Mouse (Mus musculus) spleen, embryonic (tissue): ENCODE measurements at regions not wholly inside any gene's neighbourhood (a gene's known extent, or its start where the extent isn't known, plus 50 kb on each side); places are given as distances from the start of the nearest gene placed in this dataset.
"Not testable (repeated sequence)": the region's sequence is repeated elsewhere in the genome, so short reads cannot be mapped to it uniquely, and the experiment has no call there.

Experiments used
- CTCF ChIA-PET: fragments of 350-600 bp; sonication (Branson Sonifier 250); formaldehyde crosslinking; loops from one replicate; lab custom pipeline; 2022; lab: Charles Lee

DNA sequence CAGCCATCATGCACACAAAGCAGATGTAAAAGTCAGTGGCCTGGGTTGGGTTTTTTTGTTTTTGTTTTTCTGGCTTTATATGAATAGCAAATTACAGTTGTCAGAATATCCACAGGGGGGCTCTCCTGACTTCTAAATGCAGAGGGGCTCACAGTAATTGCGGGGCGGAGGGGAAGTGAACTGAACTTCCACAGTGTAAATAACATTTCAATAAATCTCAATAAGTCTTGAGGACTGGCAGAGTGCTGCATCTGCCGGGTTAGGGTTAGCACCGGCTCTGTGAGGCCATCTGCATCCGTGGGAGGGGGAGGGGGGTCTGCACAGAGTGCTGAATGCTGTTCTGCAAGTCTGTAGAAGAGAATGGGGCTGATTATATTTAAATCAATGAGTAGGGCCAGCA lies 50.3 kb upstream of the Arl4c start:
- CTCF ChIA-PET: no interaction called here

DNA sequence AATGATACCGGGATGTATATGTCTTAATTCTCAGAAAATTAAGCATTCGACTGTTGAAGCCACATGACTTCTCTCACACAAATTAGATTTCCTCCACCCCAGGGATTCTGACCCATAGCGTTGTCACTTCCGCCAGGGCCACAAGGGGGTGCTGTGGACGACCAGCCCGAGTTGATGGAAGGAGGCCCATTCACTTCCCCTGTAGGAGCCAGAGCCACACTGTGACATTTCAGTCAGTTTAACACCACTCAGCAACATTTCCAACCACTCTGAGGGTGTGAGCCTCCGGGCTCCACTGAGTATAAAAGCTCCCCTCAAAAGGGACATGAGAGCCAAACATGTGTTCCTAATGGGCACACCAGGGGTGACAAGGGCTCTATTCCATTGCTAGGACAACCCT lies 54.6 kb upstream of the Arl4c start:
- CTCF ChIA-PET: no interaction called here

DNA sequence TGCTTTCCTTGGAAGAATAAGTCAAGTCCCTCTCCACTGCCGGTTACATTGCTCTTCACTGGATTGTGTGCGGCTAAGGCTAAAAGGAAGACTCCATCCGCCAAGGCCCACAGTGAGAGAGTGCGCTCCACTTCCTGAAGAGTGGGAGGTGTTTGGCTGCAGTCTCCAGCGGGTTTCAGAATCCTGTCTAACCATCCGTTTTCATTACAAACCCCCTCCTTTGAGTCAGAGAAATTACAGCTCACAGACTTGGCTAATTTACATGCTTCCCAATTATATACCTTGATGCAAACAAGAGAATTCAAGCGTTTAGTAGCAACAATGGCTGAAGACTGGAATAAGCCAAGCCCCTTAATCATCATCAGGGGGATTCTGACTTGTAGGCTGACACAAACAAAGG lies 55.1 kb upstream of the Arl4c start:
- CTCF ChIA-PET: no interaction called here

DNA sequence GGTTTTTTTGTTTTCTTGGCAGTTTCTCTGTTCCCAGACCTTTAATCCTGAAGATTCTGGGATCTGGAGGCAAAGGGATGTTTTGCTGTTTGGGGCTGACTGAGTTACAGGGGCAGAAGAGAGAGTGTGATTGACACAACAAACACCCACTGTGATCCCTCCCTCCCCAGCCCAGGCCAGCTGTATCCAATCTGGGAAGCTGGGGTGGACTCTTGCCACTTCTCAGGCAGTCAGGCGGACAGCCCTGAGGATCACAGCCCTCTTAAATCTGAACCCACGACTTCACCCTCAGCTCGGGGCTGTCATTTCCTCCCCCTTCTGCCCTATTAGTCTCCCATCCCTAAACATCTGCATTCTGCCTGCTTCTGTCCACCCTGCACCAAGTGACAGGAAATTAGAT lies 55.7 kb upstream of the Arl4c start:
- CTCF ChIA-PET: no interaction called here

DNA sequence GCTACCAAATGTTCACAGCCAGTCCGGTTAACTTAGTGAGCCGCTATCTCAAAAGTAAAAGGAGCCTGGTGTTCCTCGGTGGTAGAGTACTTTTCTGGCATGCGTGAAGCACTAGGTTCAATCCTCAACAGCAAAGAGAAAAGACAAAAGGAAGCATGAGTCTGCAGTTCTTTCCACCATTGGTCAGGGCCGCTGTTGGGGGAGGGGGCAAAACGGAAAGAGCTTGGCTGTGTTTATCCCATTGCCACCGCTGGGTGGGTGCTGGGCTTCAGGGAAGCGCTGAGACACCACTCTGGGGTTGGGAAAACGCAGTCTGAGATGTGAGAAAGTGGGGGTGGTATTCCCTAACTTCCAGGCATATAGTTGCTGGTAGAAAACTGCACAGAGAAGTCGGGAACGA lies 58.6 kb upstream of the Arl4c start:
- CTCF ChIA-PET: no interaction called here

DNA sequence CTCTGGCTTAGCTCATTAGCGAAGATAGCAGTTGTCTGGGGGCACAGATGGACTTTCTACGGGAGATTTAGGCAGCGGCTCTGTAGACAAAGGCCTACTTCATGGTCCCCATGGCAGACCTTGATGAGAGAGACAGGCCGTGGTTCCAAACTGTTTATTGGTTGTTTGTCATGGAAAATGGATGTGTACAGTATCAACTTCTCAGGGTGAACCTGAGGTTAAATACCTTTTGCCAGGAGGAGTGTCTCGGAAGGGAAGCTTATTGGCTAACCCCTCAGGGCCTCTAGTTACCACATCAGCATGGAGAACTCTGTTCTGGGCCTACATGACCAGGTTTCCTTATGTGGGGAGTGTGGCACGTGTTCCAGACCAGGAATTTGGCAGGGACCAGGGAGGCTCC lies 59.1 kb upstream of the Arl4c start:
- CTCF ChIA-PET: interaction anchor here (0.7 kb wide), 1 partner anchor 13 kb away, joined by 3 read pairs; no protein-coding TSS in a partner anchor

DNA sequence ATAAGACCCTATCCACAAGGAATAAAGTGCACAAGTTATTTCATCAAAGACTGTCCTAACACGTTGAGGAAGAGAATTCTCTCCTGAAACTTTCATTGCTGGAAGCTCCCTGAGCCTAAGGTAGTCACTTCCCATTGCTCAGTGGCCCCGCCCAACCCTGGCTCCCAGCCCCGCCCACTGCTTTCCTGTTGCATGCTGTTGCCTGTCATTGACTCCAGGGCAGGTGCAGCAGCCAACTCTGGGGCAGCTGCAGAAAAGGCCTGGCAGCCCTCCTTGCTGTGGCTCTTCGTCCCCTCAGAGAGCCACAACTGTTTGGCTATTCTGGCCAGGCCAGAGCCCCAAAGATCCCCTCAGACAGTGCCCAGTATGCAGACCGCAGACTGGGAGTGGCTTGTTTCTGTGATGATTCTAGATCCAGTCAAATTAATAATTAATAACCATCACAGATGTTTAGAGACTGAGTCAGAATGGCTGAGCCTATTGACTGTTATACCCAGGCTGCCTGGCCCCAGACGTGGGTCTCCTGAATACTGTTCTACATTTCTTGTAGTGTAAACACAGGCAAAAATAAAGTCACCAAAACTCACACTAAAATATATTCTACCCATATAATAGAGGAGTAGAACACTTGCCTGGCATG lies 61.8 kb upstream of the Arl4c start:
- CTCF ChIA-PET: no interaction called here

DNA sequence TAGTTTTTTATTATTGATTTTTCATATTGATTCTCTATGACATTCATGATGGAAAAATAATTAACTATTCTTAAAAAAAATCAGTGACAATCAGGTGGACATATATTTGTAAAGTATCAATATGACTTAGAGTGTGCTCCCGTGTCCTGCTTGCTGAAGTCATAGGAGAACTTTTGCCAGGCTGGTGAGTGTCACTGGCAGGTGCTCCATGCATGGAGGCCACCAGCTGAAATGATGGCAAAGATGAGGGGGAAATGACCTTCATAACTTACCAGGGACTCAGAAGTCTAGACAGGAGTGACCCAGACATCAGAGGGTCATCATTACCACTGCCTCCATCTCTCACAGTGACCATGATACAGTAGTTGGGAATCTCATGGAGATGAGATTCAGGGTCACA lies 62.5 kb upstream of the Arl4c start:
- CTCF ChIA-PET: no interaction called here

DNA sequence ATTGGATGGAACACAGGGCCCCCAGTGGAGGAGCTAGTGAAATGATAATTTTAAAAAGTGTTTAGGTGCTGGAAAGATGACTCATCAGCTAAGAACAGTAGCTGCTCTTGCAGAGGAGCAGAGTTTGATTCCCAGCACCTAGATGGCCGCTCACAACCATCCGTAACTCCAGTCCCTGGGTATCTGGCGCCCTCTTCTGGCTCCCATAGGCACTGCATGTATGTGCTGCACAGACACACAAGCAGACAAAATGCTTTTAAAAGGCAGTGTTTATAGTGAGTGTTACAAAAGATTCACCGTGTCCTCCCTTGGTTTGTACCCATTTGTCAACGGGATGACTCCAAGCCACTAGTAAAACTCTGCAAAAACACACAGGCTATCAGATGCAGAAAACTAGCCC lies 75.0 kb upstream of the Arl4c start:
- CTCF ChIA-PET: no interaction called here

DNA sequence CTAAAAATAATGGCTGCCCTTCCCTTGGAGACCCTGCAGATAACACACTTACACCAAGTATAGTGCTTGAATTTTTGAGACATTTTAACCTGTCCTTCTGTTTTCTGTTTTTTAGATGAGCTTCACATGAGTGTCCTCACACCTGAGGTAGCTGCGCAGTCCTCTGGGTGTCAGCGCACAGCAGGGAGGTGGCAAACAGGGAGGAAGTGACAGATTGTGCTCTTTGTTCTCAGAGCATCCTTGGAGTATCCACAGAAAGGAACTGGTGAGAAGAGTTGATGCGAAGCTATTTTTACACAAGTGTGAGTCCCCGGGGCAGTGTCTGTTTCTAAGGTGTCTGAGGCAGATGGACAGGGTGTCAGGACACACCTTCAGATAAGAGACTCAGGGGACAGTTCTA lies 78.2 kb upstream of the Arl4c start:
- CTCF ChIA-PET: no interaction called here

DNA sequence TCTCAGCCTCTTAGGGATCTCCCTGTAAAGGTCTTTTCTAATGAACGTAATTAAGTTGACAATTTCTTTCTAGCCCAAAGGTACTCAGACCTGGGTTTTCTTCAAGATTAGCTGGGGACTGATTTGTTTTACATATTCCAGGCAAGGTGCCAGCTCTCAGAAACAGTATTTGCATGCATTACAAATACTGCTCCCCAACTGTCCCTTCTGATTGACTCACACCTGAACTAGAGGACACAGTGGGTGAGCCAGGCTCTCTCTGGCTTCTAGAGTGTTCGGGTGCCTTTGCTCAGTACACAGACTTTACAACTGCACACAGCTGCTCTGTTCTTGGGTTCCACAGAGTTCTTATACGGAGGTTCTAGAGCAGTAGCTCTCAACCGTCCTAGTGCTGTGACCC lies 81.1 kb upstream of the Arl4c start:
- CTCF ChIA-PET: no interaction called here

DNA sequence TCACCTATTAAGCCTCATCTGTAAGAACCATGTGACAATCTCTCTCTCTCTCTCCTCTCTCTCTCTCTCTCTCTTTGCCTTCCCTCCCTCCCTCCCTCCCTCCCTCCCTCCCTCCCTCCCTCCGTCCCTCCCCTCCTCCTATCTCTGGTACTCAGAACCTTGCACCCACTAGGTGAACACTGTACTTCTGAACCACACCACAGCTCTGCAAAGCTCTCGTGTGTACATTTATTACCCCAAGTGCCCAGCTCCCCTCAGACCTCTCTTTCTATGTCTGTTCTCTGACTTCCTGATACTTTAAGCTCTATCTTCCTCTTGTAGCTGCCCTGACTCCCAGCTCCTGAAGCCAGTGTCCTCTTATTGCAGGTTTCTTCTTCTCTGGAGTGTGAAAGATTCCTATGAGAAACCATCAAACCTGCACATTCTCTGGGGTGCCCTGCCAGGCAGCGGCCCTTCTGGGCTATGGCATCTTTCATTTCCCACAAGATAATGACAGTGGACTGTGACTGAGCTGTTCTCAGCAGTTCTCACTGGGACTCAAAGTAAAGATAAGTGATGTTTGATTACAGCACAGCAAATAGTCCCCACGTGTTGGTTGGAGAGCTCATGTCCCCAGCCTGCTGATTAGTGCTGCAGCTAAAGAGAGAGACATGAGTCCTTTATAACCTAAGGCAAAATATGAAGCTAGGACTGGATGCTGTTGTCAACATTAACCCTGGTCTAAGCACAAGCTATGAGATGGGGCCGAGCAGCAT lies 83.0 kb upstream of the Arl4c start:
- CTCF ChIA-PET: no interaction called here

DNA sequence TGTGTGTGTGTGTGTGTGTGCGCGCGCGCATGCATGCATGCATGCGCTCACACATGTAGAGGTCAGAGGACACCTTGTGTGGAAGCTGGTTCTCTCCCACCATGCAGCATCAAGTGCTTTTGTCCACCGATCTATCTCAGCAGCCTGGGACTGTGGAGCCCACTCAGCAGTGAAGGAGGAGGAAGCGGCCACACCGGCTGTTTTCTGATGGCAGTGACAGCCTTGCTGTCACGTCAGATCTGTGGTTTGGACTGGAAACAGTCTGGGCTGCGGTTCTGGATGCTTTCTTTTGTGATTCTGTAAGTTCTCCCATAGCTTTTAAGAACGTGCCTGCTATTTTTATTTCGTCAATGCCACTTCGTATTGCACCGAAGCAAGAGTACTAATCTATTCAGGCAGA lies 84.0 kb upstream of the Arl4c start:
- CTCF ChIA-PET: no interaction called here

DNA sequence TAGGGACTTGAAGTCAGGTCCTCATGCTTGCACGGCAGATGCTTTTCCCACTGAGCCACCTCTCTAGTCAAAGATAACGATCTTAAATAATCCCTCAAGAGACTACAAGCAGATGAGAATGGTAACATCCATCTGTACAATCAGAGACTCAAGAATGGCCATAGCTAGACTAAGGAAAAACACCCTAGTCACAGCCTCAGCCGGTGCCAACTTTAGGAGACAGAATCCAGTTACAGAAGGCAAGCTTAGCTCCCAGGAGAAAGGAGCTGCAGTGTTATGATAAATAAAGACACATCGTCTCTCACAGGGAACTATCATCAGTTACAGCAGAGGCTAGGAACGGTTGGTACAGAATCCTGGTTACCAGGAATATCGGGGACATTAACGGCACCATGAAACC lies 88.7 kb upstream of the Arl4c start:
- CTCF ChIA-PET: no interaction called here

DNA sequence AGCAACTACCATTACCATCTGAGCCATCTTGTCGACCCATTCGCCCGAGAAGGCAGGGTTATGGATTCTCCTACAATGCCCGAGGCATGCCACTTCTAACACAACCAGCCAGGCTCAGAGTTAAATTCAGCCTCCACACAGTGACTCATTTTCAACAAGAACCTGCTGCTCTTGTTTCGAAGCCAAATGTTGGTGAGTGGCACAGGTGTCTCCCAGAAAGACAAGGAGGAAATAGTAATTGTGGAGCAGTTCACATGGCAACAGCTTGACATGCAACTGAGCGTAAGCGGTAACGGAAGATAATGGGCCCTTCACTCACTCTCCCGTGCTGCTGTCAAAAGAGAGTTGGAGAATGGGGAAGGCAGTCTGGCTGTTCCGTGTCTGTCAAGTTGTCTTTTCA lies 92.9 kb upstream of the Arl4c start:
- CTCF ChIA-PET: no interaction called here

DNA sequence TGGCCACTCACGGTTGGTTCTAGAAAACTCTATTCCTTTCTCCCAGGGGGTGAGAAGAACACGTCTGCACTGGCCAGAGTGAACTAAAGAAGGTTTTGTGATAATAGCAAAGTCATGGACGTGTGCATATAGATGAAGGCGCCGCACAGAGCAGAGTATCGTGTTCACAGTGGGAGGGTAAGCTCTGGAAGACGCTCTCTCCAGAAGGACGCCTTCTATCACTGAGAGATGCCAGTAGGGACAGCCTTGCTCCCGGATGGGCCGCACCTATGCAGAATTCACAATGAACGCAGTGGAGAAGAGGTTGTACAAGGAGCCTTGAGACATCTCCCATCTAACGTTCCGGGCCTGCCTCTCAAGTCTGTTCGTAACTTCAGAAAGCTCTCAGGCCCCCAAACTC lies 96.5 kb upstream of the Arl4c start:
- CTCF ChIA-PET: no interaction called here

DNA sequence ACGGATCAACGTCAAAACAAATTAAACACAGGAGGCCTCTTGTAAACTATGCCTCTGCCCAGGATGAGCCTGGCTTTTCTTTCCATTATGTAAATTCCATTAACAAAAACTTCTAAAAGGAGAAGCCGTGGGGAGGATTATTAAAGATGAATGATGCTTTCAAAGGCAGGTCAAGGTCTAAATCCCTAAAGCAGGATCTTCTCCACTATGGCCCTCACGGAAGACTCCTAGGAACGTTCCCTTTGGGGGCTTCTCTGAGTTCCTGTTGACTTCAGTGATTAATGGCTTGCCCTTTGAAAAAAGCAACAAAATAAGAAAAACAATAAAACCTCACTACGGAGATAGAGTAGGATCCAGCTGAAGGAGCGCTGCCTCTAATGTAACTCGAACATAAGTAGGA lies 96.9 kb upstream of the Arl4c start:
- CTCF ChIA-PET: no interaction called here

DNA sequence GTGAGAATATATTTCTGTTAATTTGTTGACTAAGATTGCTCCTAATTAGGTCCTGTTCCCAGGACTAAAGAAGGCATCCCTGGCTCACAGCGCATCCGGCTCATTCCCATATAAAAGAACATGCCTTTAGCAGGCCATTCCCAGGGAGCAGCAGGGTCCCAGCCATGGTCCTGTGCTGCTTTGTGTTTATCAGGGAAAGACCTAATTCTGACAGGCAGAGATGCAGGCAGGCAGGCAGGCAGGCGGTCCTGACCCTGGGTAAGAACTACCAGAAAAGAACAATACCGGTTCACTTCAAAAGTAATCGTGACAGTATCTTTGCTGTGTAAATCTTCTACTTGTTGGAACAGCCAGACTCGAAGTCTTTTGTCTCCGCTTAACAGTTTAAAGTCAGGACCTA lies 97.3 kb upstream of the Arl4c start:
- CTCF ChIA-PET: no interaction called here

DNA sequence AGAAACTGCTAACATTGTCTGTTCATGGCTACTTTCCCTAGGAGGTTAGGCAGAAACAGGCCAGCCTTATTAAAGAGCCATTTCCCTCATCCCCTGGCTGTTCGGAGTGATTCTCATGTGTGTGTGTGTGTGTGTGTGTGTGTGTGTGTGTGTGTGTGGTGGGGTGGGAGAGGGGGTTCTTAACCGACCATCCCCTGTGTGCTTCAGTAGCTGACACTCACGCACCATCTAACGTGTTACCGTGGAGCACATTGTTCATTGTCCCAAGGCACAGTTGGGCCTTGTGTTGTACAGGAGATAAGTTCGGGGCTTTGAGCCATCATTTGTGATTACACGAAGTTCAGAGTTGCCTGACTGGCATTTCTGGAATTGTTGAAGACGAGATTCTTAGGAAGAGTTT lies 97.8 kb upstream of the Arl4c start:
- CTCF ChIA-PET: no interaction called here

DNA sequence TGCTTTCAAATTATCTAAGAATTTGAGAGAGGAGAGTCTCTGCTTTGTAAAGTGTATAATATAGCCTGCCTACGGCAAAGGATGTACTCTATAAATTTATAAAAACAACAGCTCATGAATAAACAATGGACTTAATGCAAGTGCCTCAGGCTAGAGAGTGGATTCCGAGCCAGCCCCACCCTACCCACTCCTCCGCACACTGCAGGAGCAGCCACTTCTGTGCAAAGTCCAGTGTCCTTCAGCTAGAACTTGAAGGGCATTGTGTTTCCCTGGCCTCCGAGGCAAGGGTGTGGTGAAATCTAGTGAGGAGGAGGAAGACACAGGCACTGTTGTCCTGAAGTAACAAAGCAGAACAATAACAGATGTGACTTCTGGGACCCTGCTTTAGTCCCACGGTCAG lies 98.4 kb upstream of the Arl4c start:
- CTCF ChIA-PET: no interaction called here

DNA sequence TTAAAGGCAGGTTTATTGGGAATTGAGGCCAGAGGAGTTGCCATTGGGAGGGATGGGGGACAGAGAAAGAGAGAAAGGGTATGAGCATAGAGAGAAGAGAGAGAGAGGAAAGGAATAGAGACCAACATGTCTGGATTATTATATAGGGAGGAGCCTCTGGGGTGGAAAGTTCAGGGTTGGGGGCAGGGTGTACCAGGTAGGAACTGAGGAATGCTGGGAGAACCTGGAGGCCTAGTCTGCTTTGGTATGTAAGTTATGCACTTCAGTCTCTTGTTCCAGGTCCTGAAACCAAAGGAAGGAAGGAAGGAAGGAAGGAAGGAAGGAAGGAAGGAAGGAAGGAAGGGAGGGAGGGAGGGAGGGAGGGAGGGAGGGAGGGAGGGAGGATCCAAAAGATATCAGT lies 99.1 kb upstream of the Arl4c start:
- CTCF ChIA-PET: not testable (repeated sequence)

DNA sequence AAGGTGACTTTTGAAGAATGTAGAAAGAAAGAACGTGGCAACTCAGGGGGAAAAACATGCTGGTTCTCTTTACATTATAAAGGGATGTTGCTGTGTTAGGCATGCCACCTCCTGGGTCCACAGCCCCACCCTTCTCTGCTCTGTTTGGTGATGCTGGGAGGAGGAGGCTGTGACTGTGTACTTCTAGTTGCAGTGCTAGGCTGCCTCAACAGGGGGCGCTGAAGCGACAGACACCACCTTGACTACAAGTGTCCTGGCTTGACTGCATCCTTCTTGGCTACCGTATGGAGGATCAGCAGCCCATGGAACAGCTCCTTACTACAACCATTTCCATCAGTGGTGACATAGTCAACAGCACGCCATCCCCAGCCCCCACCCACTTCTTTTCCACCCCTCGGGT lies 104.9 kb upstream of the Arl4c start:
- CTCF ChIA-PET: no interaction called here

DNA sequence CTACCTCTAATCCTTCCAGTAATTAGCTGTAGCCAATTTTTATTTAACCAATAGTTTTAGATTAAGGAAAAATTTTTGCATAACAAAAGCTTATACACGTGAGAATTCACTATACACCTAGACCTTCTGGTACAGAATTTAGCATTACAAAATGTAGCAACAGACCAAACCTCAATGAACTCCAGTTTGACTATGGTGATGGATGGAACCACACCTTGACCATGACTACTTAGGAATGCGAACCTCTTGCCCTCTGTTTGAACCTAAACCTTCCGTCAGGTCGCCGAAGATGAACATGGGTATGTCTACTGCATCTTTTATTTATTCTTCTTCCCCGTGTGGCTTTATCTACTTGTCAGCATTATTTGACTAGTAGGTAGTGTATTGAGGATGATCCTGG lies 105.9 kb upstream of the Arl4c start:
- CTCF ChIA-PET: no interaction called here

DNA sequence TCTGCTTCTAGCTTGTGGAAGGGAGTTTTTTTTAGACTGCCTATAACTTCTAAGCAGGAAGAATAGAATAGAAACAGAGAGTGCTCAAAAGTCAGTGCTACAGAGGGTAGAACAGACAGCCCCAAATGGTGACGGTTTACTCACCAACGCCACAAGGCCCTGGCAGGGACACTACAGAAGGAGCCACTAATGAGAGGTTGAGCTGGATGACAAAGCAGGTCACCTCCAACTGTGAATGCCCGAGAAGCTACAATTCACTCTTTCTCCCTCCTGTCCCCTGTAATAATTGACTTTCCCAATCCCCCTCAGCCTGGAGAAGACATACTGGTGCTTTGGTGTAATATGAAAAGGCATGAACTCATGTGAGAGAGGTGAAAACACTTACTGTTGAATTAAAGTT lies 106.5 kb upstream of the Arl4c start:
- CTCF ChIA-PET: no interaction called here
